Mouse (Mus musculus) kidney, postnatal 25 days (tissue): ENCODE measurements around the gene Arl8a.

ENCODE experiments used
- DNase-seq, 2 experiments: peaks; one replicate each; pipeline ENCODE4 v3.0.0; 2021; ENCODE audit warnings: mixed read lengths in 2 of 2

Gene Arl8a

GRCm38 (mm10) chr1:135133678-135134435 is 12.8 kb upstream of the Arl8a start:
- no peak for DNase-seq

- DNase-seq: no peak
These were observed 11.4 kb upstream of the Arl8a start for GRCm38 (mm10) chr1:135135111-135135787.

GRCm38 (mm10) chr1:135136500-135136899 is 10.1 kb upstream of the Arl8a start:
- peak in 1 of 2 experiments; percentile 81 for DNase-seq

GRCm38 (mm10) chr1:135139906-135140305 is 6.7 kb upstream of the Arl8a start:
- no peak for DNase-seq

- DNase-seq: no peak
These were observed 4.2 kb upstream of the Arl8a start for GRCm38 (mm10) chr1:135142452-135142851.

- no peak for DNase-seq
These were observed 2.7 kb upstream of the Arl8a start for GRCm38 (mm10) chr1:135143940-135144339.

GRCm38 (mm10) chr1:135146946-135147701 is 500 bp downstream of the Arl8a start:
- peak; percentile 95 to 97 for DNase-seq

- DNase-seq: no peak
These were observed 1.1 kb downstream of the Arl8a start for GRCm38 (mm10) chr1:135147702-135148058.

- no peak for DNase-seq
These were observed 1.9 kb downstream of the Arl8a start for GRCm38 (mm10) chr1:135148476-135148875.

GRCm38 (mm10) chr1:135148996-135149395 is 2.4 kb downstream of the Arl8a start:
- no peak for DNase-seq

- peak in 1 of 2 experiments; percentile 34 for DNase-seq
These were observed 7.4 kb downstream of the Arl8a start for GRCm38 (mm10) chr1:135154011-135154410.

- peak; percentile 70 to 71 for DNase-seq
These were observed 7.9 kb downstream of the Arl8a start for GRCm38 (mm10) chr1:135154411-135154959.

- DNase-seq: no peak
These were observed 9.7 kb downstream of the Arl8a start for GRCm38 (mm10) chr1:135156300-135156699.

GRCm38 (mm10) chr1:135158633-135159032 is 12.0 kb downstream of the Arl8a start:
- no peak for DNase-seq

GRCm38 (mm10) chr1:135159074-135159473 is 12.4 kb downstream of the Arl8a start:
- DNase-seq: peak in 1 of 2 experiments; percentile 37

GRCm38 (mm10) chr1:135159556-135160123 is 13.0 kb downstream of the Arl8a start:
- DNase-seq: no peak

GRCm38 (mm10) chr1:135160411-135161050 is 13.9 kb downstream of the Arl8a start:
- DNase-seq: no peak

GRCm38 (mm10) chr1:135162720-135163119 is 16.1 kb downstream of the Arl8a start:
- DNase-seq: no peak

- DNase-seq: peak in 1 of 2 experiments; percentile 50
These were observed 20.8 kb downstream of the Arl8a start, which contains the start of gene Gpr37l1 for GRCm38 (mm10) chr1:135167435-135167834. Gene Gpr37l1 (minus strand): TSS chr1:135167681.

- peak; percentile 82 to 89 for DNase-seq
These were observed 22.0 kb downstream of the Arl8a start for GRCm38 (mm10) chr1:135168453-135169200.

- DNase-seq: peak; percentile 80 to 91
These were observed 23.1 kb downstream of the Arl8a start for GRCm38 (mm10) chr1:135169556-135170224.
